Mouse (Mus musculus) gastrocnemius, postnatal 14 days (tissue): ENCODE measurements around the gene Lrig3. TPM values are rescaled to one million over a fixed set of nuclear protein-coding genes. Genes with fewer than 3 reads are reported as not detected.

Experiments
- microRNA-seq, 2 experiments: library from miRNA; unstranded; fragments of <30 nt; microRNA quantifications; one replicate each; pipeline ENCODE4 v1.2.0; 2021
- total RNA-seq, 2 experiments: library from RNA; stranded (reverse); gene quantifications; 2 replicates each; pipeline ENCODE4 v1.2.3; 2021

The Lrig3 gene
- total RNA-seq, 2 experiments from 2014 or later: 5.2 to 5.5 TPM

Small RNAs within 50 kb of the gene (microRNA-seq; reads per million reads assigned to microRNA genes)
- gene Gm22183: 0 reads per million in 2 experiments
